Mouse (Mus musculus): ENCODE data around the gene Zranb2.

Zranb2 gene

DNA sequence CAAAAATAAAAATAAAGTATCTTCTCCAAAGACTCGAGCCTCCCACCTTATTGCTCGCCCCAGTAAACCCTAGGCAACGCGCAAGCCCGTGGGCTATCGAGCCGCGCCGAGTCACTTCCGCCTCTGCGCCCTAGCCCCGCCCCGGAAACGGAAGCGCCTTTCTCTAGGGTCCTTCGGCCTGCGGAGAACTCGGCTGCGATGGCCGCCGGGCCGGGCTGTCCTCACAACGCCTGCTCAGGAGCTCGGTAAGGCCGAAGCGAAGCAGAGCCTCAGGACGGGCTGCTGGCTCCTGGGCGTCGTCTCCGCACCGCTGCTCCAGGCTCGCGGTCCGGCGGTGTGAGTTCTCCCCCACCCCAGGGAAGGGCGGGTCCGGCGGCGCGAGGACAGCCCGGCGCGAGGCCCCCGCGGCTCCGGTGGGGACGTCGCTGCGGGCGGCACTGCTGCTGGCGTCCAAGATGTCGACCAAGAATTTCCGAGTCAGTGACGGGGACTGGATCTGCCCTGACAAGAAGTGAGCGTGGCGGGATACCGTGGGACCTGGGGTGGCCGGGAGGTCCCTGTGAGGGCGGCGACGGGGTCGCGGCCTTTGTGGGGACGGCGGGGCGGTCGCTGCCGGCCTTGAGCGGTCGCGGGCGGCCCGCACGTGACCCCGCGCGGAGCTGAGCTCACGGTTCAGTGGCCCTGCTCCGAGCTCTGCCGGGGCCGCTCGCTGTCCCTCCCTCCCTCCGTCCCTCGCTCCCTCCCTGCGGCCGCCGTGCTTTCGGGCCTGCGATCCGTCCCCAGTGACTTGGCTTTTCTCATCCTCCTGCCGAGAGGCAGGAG lies at the start of gene Zranb2:
TSS of gene Zranb2 (plus strand) at position 197 of the 822 bp plus-strand sequence.
- peak; percentile 91 for DNase-seq (ENCODE audit: extremely low read depth, insufficient read length, low spot score)

GRCm38 (mm10) chr3:157492043-157492442 lies 41.9 kb upstream of the Zranb2 start:
- no peak for DNase-seq (ENCODE audit: extremely low read depth, insufficient read length, low spot score)

GRCm38 (mm10) chr3:157502216-157502615 lies 31.7 kb upstream of the Zranb2 start:
- DNase-seq (ENCODE audit: extremely low read depth, insufficient read length, low spot score) = no peak

DNA sequence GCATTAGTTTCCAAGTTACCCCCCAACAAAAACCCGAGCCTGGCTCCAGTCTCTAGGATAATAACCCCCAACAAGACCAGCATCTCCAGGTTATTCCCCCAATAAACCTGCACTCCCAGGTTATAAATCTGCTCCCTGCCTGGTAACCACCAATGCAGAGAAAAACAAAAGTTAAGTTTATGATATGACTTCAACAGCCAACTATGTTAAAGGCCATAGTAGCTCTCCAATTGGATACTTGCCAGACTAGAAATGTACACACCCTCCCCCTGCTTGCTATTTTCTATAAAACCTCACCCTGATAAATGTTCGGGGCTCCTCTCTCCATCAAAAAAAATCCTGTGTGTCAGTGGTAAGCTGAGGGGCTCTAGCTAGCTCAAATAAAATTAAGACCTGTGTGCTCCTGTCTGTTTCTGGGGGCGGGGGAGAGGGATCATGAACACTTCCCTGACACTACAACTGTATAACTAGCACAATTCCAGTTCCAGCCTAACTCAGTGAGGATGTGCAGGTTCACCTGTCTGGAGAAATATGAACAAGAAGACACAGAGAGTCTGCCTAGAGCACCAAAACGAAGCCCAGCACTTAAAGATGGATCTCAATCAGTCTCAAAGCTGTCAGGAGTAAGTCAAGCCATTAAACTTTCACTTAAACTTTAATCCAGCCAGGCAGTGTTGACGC lies 19.7 kb upstream of the Zranb2 start:
- DNase-seq (ENCODE audit: extremely low read depth, insufficient read length, low spot score) = no peak

DNA sequence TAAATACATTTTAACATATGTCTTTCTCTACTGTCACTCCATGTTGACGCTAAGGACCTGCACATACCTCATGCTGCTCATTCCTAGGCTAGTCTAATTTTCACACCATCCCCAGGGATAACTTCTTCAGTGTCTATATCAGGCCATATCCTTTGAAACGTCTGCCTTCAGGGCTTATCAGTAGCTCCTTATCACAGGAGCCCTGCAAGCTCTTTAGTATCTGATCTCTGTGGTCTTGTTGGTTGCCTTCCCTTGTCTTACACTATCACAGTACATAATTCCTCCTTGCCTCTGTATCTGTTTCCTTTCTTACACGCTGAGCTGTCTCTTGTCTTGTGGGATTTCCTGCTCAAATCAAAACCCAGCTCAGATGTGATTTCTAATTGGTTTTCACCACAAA lies 17.5 kb upstream of the Zranb2 start:
- DNase-seq (ENCODE audit: extremely low read depth, insufficient read length, low spot score) = no peak

DNA sequence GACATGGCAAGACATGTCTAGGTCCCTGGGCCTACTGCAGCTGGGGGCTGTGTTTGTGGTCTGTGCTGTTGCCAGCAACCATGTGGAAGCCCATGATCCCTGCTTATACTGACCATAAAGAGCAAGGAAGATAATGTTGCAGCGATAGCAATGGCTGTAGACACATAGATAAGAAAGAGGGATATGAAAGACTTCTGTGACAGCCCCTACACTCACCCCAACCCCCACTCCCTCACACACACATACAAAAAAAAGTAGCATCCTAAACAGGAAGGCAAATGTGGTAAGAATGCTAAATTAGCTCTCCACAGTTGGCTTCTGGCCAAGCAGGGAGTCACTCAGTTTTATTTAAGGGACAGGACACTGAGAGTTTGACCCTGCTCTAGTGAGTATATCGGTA lies 16.0 kb upstream of the Zranb2 start:
- no peak for DNase-seq (ENCODE audit: extremely low read depth, insufficient read length, low spot score)

DNA sequence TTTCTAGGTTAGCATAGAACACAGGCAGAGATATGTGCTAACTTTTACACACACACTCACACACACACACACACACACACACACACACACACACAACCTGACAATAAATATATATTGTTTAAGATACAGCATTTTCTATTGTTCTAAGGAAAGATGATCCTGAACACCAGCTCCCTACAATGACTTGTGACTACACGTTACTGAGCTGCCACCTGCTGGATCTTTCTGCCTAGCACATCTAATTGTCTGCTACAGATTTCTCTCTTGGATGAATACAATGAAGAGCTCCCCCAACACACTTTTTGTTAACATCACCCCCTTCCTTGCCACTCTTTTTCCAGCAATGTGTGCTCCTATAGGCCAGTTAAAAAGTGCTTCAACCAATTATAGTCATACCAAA lies 13.5 kb upstream of the Zranb2 start:
- no peak for DNase-seq (ENCODE audit: extremely low read depth, insufficient read length, low spot score)

DNA sequence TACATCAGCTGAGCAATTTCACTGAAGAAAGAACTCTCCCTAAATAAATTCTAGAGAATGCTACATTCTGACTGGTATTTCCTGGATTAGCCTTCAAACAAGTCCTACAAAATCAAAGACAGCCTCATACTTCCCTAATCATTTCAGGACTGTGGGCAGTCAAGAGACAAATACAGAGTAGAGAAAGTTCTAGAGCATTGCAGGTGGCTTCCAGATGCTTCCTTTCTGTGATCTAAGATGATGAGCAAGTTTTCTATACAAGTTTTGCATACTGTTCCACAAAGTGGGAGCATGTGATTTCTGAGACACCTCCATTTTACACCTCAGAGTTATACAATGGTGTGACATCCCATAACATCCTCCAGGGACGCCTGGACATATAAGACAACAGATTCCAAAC lies 10.1 kb upstream of the Zranb2 start:
- no peak for DNase-seq (ENCODE audit: extremely low read depth, insufficient read length, low spot score)

DNA sequence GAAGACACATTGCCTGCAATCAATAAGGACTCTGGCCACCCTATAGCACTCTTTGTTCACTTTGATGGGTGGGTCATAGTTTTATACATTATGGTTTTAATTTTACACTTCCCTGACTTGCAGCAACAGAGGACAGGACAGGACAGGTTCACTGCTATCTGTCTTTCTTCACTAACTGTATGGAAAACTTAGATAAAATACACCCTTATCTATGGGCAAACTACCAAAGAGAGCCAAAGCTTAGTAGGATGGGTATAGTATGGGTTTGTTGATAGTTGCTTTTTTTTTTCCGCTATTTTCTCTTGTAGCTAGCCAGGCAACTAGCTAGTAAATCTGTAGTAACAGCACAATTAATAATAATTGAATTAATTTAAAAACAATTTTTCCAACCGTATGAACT lies 2.4 kb upstream of the Zranb2 start:
- DNase-seq (ENCODE audit: extremely low read depth, insufficient read length, low spot score) = no peak

- no peak for DNase-seq (ENCODE audit: extremely low read depth, insufficient read length, low spot score)
These were observed 941 bp downstream of the Zranb2 start for GRCm38 (mm10) chr3:157534786-157535415.

- DNase-seq (ENCODE audit: extremely low read depth, insufficient read length, low spot score) = no peak
These were observed 15.4 kb downstream of the Zranb2 start for GRCm38 (mm10) chr3:157549323-157549722.

DNA sequence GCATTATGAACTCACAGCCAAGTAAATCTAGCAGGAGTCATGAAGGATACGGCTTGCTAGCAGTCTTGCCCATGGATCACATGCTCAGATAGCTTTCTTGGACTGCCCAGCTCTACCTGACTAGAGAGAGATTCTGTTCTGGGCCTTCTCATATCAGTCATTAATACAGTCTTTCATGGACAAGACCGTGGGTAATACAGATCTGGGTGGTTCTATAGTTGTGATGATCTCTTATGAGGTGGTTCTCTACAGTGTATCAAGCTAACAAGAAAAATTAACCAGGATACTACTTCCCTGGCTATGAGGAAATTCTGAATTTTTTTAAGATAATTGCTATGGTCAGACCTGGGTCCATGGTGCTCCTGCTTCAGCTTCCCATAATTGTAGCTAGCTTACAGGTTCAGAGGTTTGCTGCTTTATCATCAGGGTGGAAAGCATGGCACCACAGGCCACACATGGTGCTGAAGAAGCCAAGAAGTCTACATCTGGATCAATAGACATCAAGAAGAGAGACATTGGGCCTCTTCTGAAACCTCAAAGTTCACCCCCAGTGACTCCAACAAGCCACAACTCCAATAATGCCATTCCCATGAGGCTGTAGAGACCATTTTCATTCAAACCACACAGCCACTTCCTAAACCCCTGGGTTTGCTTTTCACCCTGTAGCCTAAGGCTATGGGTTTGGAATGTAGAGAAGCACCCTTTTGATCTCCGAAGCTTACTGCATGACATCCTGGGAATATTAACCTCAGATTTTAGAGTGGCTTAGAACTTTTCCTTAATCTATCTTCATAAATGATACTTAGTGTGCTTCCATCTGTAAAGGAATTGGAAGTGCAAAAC lies 16.0 kb downstream of the Zranb2 start:
- DNase-seq (ENCODE audit: extremely low read depth, insufficient read length, low spot score) = no peak

DNA sequence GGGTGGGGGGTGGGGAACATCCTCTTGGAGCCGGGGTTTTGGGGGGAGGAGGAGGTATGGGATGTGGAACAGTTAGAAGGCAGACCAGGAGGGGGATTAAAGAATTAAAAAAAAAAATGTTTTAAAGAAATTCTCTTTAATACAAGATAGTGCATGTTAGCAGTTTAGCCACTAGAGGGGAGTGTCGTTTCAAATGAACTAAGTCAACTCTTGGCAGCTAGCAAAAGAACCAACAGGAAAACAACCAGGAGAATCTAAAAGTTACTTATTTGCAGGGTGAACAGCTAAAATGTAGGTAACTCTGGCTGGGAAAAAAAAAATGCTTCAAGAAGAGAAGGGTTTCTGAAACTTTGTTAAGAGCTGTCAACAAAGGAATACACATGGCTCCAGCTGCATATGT lies 31.2 kb downstream of the Zranb2 start:
- DNase-seq (ENCODE audit: extremely low read depth, insufficient read length, low spot score) = peak; percentile 18

DNA sequence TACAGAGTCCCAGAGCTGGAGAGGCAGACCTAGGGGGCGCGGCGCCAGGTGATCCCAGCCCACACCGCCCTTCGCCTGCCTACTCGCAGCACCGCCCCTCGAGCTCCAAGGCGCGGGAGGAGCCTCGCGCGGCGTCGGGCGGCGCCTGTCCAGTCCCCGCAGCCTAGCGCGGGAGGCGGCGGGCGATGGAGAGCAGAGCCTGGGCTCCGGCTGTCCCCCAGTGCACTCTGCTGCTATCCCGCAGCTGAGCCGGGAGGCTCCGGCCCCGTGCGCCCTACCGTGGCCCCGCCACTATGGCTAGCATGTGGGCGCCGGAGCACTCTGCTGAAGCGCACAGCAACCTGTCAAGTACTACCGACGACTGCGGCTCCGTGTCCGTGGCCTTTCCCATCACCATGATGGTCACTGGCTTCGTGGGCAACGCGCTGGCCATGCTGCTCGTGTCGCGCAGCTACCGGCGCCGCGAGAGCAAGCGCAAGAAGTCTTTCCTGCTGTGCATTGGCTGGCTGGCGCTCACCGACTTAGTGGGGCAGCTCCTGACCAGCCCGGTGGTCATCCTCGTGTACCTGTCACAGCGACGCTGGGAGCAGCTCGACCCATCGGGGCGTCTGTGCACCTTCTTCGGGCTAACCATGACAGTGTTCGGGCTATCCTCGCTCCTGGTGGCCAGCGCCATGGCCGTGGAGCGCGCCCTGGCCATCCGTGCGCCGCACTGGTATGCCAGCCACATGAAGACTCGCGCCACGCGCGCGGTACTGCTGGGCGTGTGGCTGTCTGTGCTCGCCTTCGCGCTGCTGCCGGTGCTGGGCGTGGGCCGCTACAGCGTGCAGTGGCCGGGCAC lies 33.0 kb downstream of the Zranb2 start, which contains the start of gene Ptger3:
TSS of gene Ptger3 (plus strand) at position 168 of the 841 bp plus-strand sequence.
- DNase-seq (ENCODE audit: extremely low read depth, insufficient read length, low spot score) = peak; percentile 14

GRCm38 (mm10) chr3:157567566-157568132 lies 33.7 kb downstream of the Zranb2 start:
- peak; percentile 8 for DNase-seq (ENCODE audit: extremely low read depth, insufficient read length, low spot score)

DNA sequence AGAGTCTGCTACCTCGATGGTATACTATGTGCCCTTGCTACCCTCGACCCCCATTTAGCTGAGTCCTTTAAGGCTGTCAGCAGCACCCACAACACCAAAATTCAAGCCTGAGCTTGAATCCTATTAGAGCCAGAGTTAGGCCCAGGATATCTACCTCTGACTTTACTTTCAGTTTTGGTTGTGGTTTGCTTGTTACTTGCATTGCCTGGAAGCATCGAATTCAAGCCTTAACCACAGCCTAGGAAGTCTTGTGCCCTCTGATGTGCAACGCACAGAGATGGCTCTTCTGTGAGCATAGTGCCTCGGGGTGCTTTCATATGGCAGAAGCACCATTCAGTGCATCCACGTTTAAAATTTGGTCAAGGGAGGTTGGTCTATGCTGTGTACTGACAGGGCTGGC lies 38.1 kb downstream of the Zranb2 start:
- peak; percentile 27 for DNase-seq (ENCODE audit: extremely low read depth, insufficient read length, low spot score)

DNA sequence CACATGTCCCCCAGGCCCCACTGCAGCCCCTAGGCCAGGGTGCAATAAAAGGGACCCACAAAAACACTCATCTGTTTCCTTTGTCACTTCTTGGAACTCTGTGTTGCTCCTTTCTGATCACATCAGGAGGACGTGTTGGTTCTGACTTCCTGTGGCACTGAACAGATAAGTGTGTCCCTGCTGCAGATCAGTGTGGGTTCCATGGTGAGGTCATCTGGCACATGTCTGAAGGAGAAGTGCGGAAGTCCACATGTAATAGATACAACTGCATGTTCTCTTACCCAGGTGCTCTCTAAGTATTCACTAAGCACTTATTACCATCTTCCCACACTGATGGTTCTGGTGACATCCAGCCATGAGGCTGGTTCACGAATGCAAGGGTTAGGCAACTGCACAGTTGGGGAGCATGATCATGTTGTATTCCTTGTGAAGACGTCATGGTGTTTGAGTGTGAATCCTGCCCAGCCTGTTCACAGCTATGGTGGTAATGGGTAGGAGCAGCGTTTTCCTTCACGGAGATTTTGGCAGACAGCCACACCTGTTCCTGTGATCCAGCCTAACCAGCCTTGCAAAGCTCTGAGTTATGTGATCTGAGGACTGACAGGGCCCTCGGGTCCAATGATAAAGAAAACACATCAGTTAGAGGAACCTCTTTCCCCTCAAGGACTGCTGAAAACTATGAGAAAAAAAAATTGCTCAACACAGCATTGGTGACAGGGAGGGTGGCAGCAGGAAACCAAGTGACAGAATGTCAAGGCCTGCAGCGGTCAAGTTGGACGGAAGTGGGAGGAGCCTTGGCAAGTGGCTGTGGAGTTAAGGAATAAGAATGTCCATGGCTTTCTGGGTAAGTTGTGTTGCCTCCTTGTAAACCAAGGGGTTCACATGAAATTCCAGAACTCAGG lies 41.7 kb downstream of the Zranb2 start:
- DNase-seq (ENCODE audit: extremely low read depth, insufficient read length, low spot score) = no peak

DNA sequence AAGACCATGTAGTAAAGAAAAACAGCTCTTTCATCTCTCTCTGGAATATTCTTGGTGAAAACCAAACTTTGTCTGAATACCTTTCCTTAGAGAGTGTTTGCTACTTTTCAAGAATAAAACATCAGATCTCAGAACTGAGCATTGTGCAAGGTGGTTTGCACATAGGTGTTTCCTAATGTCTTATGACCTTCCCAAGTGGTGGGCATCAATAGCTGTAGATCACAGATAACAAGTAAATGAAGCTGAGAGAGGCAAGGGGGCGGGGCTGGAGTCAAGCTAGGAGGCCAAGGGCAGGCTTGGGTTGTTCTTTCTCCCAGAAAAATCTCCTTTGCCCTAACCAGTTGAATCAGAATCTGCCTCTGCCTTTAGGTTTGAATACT lies 42.4 kb downstream of the Zranb2 start:
- DNase-seq (ENCODE audit: extremely low read depth, insufficient read length, low spot score) = no peak

GRCm38 (mm10) chr3:157576862-157577261 lies 42.9 kb downstream of the Zranb2 start:
- DNase-seq (ENCODE audit: extremely low read depth, insufficient read length, low spot score) = no peak

Measured in 3134 (cell line).